Mouse (Mus musculus): ENCODE data around the gene Alad. TPM values are rescaled to one million over a fixed set of nuclear protein-coding genes. Genes with fewer than 3 reads are reported as not detected.

The Alad gene
- polyA plus RNA-seq, 2 experiments = 296 to 629 TPM

DNA sequence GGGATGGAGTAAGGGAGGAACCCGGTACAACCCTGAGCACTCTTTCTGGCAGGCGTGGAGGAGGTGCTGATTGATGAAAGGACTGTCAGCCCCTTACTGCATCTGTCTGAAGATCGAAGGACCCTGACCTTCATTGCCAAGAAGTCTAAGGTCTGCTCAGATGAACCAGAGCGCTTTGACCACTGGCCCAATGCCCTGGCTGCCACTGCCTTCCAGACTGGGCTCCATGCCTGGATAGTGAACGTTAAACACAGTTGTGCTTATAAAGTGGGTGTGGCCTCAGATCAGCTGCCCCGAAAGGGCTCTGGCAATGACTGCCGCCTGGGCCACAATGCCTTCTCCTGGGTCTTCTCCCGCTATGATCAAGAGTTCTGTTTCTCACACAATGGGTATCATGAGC, 23.8 kb downstream of the Alad start:
- Histone ChIP-seq H3K9me3 (ENCODE audit: control insufficient read depth, low read length) (no peaks in the 10 kb centered on the region), H3K4me2 (ENCODE audit: low read depth) (no peak overlapping the region), H3K27me3 (ENCODE audit: control insufficient read depth, insufficient read depth, low read length) (no peaks in the 10 kb centered on the region), H3K9ac (replicated peaks) (no peak overlapping the region), H3K27ac (no peak overlapping the region), H3K36me3 (replicated peaks; ENCODE audit: control insufficient read depth, insufficient read depth, low read depth) (no peaks in the 10 kb centered on the region; the same call in 1 of the 2 replicates), H3K4me1 (replicated peaks; ENCODE audit: control insufficient read depth in 2 of 2, insufficient read depth in 2 of 2, low read length in 1 of 2) (0 out of 4 replicates have a peak, but pooled peaks cover 0 to 2% of the 10 kb centered on the region in 2 experiments), H3K4me3 (ENCODE audit: insufficient read depth in 1 of 2, low read depth in 2 of 2, low read length in 2 of 2) (no peak overlapping the region)
- WGBS (ENCODE audit: insufficient replicate concordance) = 65% methylated on average over 8 of the region's 8 CpGs
- ATAC-seq (ENCODE audit: insufficient read depth) (no peak), DNase-seq (ENCODE audit: low read depth in 3 of 3, low spot score in 3 of 3) (no peak)
- TF ChIP-seq CTCF (IDR thresholded peaks at IDR 0.05; ENCODE audit: low read depth) (no peak), EP300 (IDR thresholded peaks at IDR 0.05; ENCODE audit: low read depth) (no peak)

DNA sequence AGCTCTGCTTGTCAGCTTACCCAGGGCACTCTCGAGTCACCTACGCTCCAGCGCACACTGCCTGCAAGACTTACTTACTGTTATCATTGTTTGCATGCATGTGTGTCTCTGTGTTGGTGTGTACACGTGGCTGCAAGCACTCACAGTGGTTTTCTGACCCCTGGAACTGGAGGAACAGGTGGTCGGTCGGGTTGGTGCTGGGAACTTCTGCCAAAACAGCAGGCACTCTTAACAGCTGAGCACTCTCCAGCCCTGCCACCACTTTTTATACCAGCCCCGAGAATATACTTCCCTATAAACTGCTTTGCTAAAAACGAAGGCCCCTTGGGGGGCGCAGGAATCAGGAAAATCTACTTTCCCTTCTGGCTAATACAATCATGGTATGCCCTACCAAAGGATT, 25.5 kb downstream of the Alad start:
- no peak for DNase-seq (ENCODE audit: low read depth in 3 of 3, low spot score in 3 of 3)
- no peak for TF ChIP-seq CTCF (IDR thresholded peaks at IDR 0.05; ENCODE audit: low read depth)
- no peak for TF ChIP-seq EP300 (IDR thresholded peaks at IDR 0.05; ENCODE audit: low read depth)
- no peak for ATAC-seq (ENCODE audit: insufficient read depth)
- H3K9ac ChIP-seq (replicated peaks) = no peak overlapping the region
- H3K36me3 ChIP-seq (replicated peaks; ENCODE audit: control insufficient read depth, insufficient read depth, low read depth) = no peaks in the 10 kb centered on the region
- H3K4me2 ChIP-seq (ENCODE audit: low read depth) = no peak overlapping the region
- H3K27me3 ChIP-seq (ENCODE audit: control insufficient read depth, insufficient read depth, low read length) = no peaks in the 10 kb centered on the region
- H3K4me3 ChIP-seq (ENCODE audit: insufficient read depth in 1 of 2, low read depth in 2 of 2, low read length in 2 of 2) = no peak overlapping the region
- no peaks in the 10 kb centered on the region for H3K9me3 ChIP-seq (ENCODE audit: control insufficient read depth, low read length)
- H3K27ac ChIP-seq = no peak overlapping the region
- H3K4me1 ChIP-seq (replicated peaks; ENCODE audit: control insufficient read depth in 2 of 2, insufficient read depth in 2 of 2, low read length in 1 of 2) = 0 out of 4 replicates have a peak, but pooled peaks cover 0 to 2% of the 10 kb centered on the region in 2 experiments
- WGBS (ENCODE audit: insufficient replicate concordance) = 34% methylated on average over 9 of the region's 9 CpGs

DNA sequence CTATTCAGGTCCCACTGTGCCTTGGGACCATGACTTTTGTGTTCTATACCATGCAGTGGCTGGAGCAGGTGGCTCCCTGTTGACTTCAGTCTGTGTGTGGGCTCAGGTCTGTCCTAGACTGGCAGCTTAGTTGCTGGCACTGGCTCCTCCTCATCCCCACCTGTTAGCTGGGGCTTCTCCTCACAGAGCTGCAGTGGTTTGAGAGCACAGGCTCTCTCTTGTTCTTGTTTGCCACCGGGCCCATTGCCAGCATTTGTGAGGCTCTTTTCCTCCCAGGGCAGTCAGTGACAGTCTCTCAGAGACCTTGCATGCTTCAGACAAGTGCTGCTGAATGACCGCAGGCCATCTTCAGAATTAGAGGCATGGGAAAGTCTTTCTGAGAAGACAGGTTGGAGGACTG, 27.0 kb downstream of the Alad start:
- H3K4me1 ChIP-seq (replicated peaks; ENCODE audit: control insufficient read depth in 2 of 2, insufficient read depth in 2 of 2, low read length in 1 of 2) = 0 out of 4 replicates have a peak, but pooled peaks cover 0 to 2% of the 10 kb centered on the region in 2 experiments
- DNase-seq (ENCODE audit: low read depth in 3 of 3, low spot score in 3 of 3) = no peak
- 68% methylated on average over 2 of the region's 2 CpGs for WGBS (ENCODE audit: insufficient replicate concordance)
- H3K27ac ChIP-seq = no peak overlapping the region
- H3K9ac ChIP-seq (replicated peaks) = no peak overlapping the region
- no peak for ATAC-seq (ENCODE audit: insufficient read depth)
- no peak for TF ChIP-seq CTCF (IDR thresholded peaks at IDR 0.05; ENCODE audit: low read depth)
- TF ChIP-seq EP300 (IDR thresholded peaks at IDR 0.05; ENCODE audit: low read depth) = no peak
- H3K4me3 ChIP-seq (ENCODE audit: insufficient read depth in 1 of 2, low read depth in 2 of 2, low read length in 2 of 2) = no peak overlapping the region
- H3K9me3 ChIP-seq (ENCODE audit: control insufficient read depth, low read length) = no peaks in the 10 kb centered on the region
- no peak overlapping the region for H3K4me2 ChIP-seq (ENCODE audit: low read depth)
- H3K36me3 ChIP-seq (replicated peaks; ENCODE audit: control insufficient read depth, insufficient read depth, low read depth) = no peaks in the 10 kb centered on the region
- H3K27me3 ChIP-seq (ENCODE audit: control insufficient read depth, insufficient read depth, low read length) = no peaks in the 10 kb centered on the region

DNA sequence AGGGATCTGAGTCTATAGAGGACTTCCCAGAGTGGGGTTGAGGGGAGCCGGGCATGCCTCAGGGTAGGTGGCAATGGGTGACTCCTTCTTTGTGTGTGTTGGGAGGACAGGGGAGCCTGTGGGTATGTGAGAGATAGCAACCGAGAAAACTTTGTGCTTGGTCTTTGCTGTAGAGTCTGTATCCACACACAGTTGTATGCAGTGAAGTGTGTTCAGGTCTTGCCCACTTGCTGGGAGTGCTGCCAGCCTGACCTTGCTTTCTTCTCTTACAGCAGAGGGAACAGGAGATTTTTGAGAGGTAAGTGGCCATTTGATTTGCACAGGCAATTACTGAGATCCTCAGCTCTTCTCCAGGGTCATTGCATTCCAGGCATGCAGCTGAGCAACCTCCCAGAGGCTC, 31.8 kb downstream of the Alad start:
- Histone ChIP-seq H3K9ac (replicated peaks) (no peak overlapping the region), H3K4me1 (replicated peaks; ENCODE audit: control insufficient read depth in 2 of 2, insufficient read depth in 2 of 2, low read length in 1 of 2) (peaks cover 21 to 27% of the 10 kb centered on the region in 2 experiments), H3K27ac (no peak overlapping the region), H3K36me3 (replicated peaks; ENCODE audit: control insufficient read depth, insufficient read depth, low read depth) (no peaks in the 10 kb centered on the region), H3K4me3 (ENCODE audit: insufficient read depth in 1 of 2, low read depth in 2 of 2, low read length in 2 of 2) (no peak overlapping the region), H3K4me2 (ENCODE audit: low read depth) (no peak overlapping the region), H3K9me3 (ENCODE audit: control insufficient read depth, low read length) (no peaks in the 10 kb centered on the region), H3K27me3 (ENCODE audit: control insufficient read depth, insufficient read depth, low read length) (no peaks in the 10 kb centered on the region; the same call in 1 of the 2 replicates)
- TF ChIP-seq EP300 (IDR thresholded peaks at IDR 0.05; ENCODE audit: low read depth) (no peak), CTCF (IDR thresholded peaks at IDR 0.05; ENCODE audit: low read depth) (no peak)
- 57% methylated on average over 2 of the region's 2 CpGs for WGBS (ENCODE audit: insufficient replicate concordance)
- no peak for DNase-seq (ENCODE audit: low read depth in 3 of 3, low spot score in 3 of 3)
- ATAC-seq (ENCODE audit: insufficient read depth) = no peak

DNA sequence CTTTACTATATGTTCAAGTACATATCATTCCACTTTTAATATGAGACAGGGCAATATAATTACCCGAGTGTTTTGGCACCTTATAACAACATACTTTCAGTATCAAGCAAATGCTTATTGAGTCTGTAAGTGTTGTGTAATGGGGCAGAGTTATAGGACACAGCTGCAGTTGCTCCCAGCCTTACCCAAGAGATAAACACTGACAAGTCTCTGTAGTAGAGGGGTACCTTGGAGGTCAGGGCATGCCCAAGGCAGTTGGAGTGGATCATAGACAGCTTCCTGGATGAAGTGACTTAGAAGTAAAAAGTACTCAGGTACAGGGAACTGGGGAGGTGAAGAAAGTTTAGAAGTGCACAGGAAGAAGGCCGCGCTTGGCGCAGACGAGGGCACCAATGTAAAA, 32.5 kb downstream of the Alad start:
- Histone ChIP-seq H3K27me3 (ENCODE audit: control insufficient read depth, insufficient read depth, low read length) (peaks cover 4% of the 10 kb centered on the region), H3K4me3 (ENCODE audit: insufficient read depth in 1 of 2, low read depth in 2 of 2, low read length in 2 of 2) (no peak overlapping the region), H3K9me3 (ENCODE audit: control insufficient read depth, low read length) (no peaks in the 10 kb centered on the region), H3K27ac (no peak overlapping the region), H3K9ac (replicated peaks) (no peak overlapping the region), H3K36me3 (replicated peaks; ENCODE audit: control insufficient read depth, insufficient read depth, low read depth) (no peaks in the 10 kb centered on the region), H3K4me1 (replicated peaks; ENCODE audit: control insufficient read depth in 2 of 2, insufficient read depth in 2 of 2, low read length in 1 of 2) (peaks cover 21 to 27% of the 10 kb centered on the region in 2 experiments), H3K4me2 (ENCODE audit: low read depth) (no peak overlapping the region)
- ATAC-seq (ENCODE audit: insufficient read depth) (no peak), DNase-seq (ENCODE audit: low read depth in 3 of 3, low spot score in 3 of 3) (no peak)
- TF ChIP-seq CTCF (IDR thresholded peaks at IDR 0.05; ENCODE audit: low read depth) = no peak
- 79% methylated on average over 5 of the region's 5 CpGs for WGBS (ENCODE audit: insufficient replicate concordance)
